Mouse (Mus musculus): Measurements from ENCODE around the gene Prrx2. TPM values are rescaled to one million over a fixed set of nuclear protein-coding genes. Genes with fewer than 3 reads are reported as not detected.

The Prrx2 gene
- 103 and 107 TPM in 2 replicates for polyA plus RNA-seq (2015; fragmentation: Nextera tagmentation; extraction: Ambion mirVana)

DNA sequence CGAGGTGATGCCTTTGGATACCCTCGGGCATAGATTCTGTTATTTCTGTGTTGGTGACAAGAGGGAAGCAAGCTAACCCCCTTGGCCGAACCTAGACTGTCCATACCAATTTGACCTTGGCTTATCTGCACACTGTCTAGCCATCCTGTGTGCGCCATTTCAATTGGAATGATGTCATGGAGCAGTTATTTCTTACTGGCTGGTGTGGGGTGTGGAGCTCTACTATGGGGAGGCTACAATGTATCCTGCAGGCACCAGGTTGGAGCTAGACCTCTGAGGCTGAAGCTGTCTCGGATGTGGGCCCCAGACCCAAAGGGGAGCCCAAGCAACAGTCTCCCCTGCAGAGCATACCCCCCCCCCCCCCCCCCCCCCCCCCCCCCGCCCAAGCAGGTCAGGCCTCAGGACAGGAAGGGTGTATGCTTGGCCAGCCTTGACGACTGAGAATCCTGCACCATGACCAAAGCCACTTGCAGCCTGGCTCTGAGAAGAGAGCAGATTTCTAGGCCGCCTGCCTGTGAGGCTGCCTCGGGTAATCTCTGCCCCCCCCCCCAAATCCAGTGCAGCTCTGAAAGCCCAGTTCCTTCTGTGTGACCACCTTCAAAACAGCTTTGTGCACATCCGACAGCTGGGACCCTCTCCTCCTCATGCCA lies at the start of gene Prrx2:
Prrx2 (plus strand) TSS at position 600 of the 650 bp plus-strand sequence.
- 31% methylated on average over 9 of the region's 10 CpGs for WGBS
- Histone ChIP-seq H3K9me3 (no peaks in the 10 kb centered on the region), H3K4me2 (peak within 1 kb of the TSS; percentile 46), H3K9ac (peak within 1 kb of the TSS; percentile 36; the same call in 1 of the 2 replicates), H3K27ac (peak within 1 kb of the TSS; percentile 97), H3K4me1 (peaks cover 59% of the 10 kb centered on the region), H3K27me3 (no peaks in the 10 kb centered on the region), H3K4me3 (no peak within 1 kb of the TSS), H3K36me3 (no peaks in the 10 kb centered on the region)
- ATAC-seq (ENCODE audit: insufficient number of reproducible peaks, insufficient read depth, low FRiP score, low TSS enrichment, low read depth), result 0 out of 2 replicates have a peak, but pooled peaks have one; percentile 21

DNA sequence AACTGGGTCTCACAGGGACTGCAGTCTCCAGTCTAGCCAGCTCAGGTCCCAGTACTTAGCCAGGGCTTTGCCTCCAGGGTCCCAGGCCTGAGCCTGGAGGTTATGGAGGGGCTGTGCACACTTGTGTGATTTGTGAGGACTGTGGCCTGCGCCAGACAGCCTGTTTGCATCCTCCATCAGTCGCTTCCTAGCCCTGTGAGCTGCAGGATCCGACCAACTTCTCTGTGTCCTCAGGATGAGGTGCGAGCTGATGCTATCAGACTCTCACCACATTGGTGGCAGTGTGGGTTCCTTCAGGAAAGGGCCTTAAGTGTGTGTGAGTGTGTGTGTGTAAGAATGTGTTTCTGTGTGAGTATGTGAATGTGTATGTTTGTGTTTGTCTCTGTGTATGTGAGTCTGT lies 47.3 kb upstream of the Prrx2 start:
- Histone ChIP-seq H3K4me2 (no peak overlapping the region), H3K27ac (peak overlapping the region; percentile 65), H3K27me3 (no peaks in the 10 kb centered on the region), H3K4me1 (peaks cover 50% of the 10 kb centered on the region), H3K9me3 (no peaks in the 10 kb centered on the region), H3K9ac (peak overlapping the region; percentile 49), H3K4me3 (no peak overlapping the region), H3K36me3 (no peaks in the 10 kb centered on the region)
- ATAC-seq (ENCODE audit: insufficient number of reproducible peaks, insufficient read depth, low FRiP score, low TSS enrichment, low read depth), result no peak
- 52% methylated on average over 4 of the region's 4 CpGs for WGBS

DNA sequence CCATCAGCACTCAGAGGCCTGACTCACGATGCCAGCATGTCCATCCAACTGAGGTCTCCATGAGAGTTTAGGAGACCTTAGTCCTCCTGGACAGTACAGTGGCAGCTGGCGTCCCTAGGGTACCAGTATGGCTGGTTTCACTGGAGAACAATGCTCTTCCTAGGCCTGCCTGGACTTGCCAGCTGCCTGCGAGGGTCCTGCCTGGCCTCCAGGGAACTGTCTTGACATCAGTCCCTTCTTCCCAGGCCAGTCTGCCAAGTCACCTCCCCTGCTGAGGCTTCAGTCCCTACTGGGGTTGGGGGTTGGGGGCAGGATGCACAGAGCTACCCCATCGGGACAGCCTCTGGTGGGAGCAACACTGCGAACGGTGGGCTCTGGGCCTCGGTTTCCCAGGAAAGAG lies 42.7 kb upstream of the Prrx2 start:
- Histone ChIP-seq H3K27ac (no peak overlapping the region; the same call in 1 of the 2 replicates), H3K9ac (no peak overlapping the region), H3K36me3 (no peaks in the 10 kb centered on the region), H3K4me1 (peaks cover 40% of the 10 kb centered on the region), H3K9me3 (no peaks in the 10 kb centered on the region), H3K4me3 (no peak overlapping the region), H3K4me2 (no peak overlapping the region), H3K27me3 (no peaks in the 10 kb centered on the region)
- WGBS, result 85% methylated on average over 7 of the region's 7 CpGs
- no peak for ATAC-seq (ENCODE audit: insufficient number of reproducible peaks, insufficient read depth, low FRiP score, low TSS enrichment, low read depth)

DNA sequence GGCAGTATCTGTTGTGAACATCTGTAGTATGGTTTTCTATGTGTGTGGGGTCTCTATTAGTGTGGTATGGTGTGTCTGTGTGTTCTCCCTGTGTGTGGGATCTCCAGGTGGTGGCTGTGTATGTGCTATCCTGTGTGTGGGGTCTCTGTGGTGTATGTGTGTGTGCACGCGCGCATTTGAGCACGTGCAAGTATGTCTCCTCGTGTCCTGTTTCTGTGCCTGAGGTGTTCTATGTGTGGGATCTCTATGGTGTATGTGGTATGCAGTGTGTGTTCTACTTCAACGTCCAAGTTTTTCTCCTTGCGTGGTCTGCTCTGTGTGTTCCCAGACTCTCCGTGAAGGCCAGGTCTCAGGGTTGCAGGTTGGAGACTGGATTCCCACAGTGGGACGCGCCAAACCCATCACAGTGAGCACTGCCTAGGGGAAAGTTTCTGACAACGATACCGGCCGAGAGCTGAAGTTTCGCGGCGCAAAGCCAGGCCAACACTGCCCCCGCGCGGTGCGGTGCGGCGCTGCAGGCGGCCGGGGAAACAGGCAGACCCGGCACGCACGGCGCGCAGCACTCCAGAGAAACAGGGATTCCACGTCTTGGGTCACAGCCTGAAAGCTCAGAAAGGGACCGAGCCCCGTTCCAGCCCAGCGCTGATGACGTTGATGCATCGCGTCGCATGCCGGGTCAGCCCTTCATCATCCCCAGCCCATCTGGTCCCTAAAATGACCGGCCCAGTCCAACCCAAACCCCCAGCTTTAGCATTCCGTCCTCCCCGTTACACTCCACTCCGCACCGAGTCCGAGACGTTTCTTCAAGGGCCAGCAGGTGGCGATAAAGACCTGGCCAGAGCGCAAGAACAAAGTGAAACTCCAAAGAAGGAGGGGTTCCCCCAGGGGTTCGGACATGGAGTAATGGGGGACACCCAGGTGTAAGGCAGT lies 40.3 kb upstream of the Prrx2 start:
- H3K4me3 ChIP-seq, result peak overlapping the region; percentile 47
- peak overlapping the region; percentile 86 for H3K27ac ChIP-seq
- no peaks in the 10 kb centered on the region for H3K36me3 ChIP-seq
- peak overlapping the region; percentile 70 for H3K4me2 ChIP-seq
- 3% methylated on average over 48 of the region's 48 CpGs for WGBS
- H3K9ac ChIP-seq, result peak overlapping the region; percentile 78
- peak; percentile 63 for ATAC-seq (ENCODE audit: insufficient number of reproducible peaks, insufficient read depth, low FRiP score, low TSS enrichment, low read depth)
- peaks cover 39% of the 10 kb centered on the region for H3K4me1 ChIP-seq
- H3K9me3 ChIP-seq, result no peaks in the 10 kb centered on the region
- no peaks in the 10 kb centered on the region for H3K27me3 ChIP-seq

DNA sequence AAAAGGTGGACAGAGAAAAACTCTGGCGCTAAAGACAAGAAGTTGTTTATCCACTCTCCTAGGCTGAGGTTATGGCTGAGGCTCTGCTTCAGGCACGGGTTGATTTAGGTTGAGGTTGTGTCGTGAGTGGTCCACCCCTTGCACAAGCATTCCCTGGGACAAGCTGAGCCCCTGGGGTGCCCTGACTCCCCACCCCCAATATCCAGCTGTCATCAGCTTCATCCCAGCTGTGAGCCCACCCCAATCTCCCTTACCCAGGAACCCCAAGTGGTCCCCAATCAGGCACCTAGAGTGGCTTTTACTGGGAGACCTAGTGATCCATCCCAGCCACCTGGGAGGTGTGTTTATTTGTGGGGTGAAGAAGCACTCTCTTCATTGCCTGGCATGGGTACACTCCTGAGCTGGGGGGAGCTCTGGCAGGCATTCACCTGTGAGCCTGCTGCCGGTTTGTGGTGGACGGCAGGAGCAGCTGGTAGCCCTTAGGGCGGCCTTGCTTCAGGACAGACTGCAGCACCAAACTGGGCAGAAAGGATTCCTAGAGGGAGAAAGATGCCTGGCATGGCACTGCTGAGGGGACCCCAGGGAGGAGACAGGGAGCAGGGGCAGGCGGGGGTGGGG lies 39.4 kb upstream of the Prrx2 start:
- no peak for ATAC-seq (ENCODE audit: insufficient number of reproducible peaks, insufficient read depth, low FRiP score, low TSS enrichment, low read depth)
- WGBS, result 59% methylated on average over 7 of the region's 7 CpGs
- H3K9ac ChIP-seq, result peak overlapping the region; percentile 63; the same call in 1 of the 2 replicates

DNA sequence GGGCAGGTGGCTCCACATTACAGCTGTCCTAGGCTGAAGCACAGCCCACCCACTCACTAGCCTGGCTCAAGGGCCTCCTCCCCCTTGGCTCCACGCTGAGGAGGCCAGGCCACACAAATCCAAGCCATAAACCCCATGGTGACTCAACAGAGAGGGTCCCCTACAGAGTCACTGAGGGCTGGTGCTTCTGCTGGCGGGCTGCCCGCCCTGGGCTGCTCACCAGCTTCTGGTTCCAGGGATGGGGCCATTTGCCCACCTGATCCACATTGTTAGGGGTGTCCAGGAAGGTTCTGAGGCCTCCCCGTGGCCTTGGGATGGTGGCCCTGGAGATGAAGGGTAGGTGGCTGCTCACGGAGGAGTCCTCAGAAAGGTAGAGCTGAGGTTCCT lies 38.9 kb upstream of the Prrx2 start:
- Histone ChIP-seq H3K4me3 (peak overlapping the region; percentile 31; the same call in 1 of the 2 replicates), H3K9me3 (no peaks in the 10 kb centered on the region), H3K9ac (peak overlapping the region; percentile 63), H3K36me3 (no peaks in the 10 kb centered on the region), H3K27ac (peak overlapping the region; percentile 77), H3K4me2 (peak overlapping the region; percentile 57), H3K27me3 (peaks cover 14% of the 10 kb centered on the region; the same call in 1 of the 2 replicates), H3K4me1 (peaks cover 44% of the 10 kb centered on the region)
- no peak for ATAC-seq (ENCODE audit: insufficient number of reproducible peaks, insufficient read depth, low FRiP score, low TSS enrichment, low read depth)
- WGBS, result 57% methylated on average over 5 of the region's 5 CpGs

More for the DNA sequence above, 39.4 kb upstream of the Prrx2 start:
- Histone ChIP-seq H3K27me3 (peaks cover 8% of the 10 kb centered on the region; the same call in 1 of the 2 replicates), H3K27ac (peak overlapping the region; percentile 86; the same call in 1 of the 2 replicates), H3K4me3 (no peak overlapping the region; the same call in 1 of the 2 replicates), H3K9me3 (no peaks in the 10 kb centered on the region), H3K4me2 (peak overlapping the region; percentile 70), H3K4me1 (peaks cover 39% of the 10 kb centered on the region), H3K36me3 (no peaks in the 10 kb centered on the region)

DNA sequence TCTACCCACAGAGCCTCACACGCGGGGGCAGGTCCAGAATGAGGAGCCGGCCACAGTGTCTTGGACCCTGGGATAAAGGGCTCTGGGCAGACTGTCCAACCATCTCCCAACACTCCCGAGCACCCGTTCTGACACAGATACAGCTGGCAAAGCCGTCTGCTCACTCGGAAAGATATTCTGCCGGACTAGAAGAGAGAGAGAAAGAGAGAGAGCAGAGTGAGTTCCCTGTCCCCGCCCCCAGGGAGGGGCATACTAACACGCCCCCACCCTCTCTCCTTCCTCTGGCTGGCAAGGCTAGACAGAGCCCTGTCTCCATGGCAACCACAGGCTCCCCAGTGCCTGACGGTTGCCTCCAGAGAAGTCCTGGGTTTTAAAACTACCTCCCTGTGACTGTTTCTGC lies 38.4 kb upstream of the Prrx2 start:
- no peaks in the 10 kb centered on the region for H3K9me3 ChIP-seq
- H3K36me3 ChIP-seq, result no peaks in the 10 kb centered on the region
- H3K4me3 ChIP-seq, result peak overlapping the region; percentile 31
- peaks cover 48% of the 10 kb centered on the region for H3K4me1 ChIP-seq
- WGBS, result 5% methylated on average over 11 of the region's 11 CpGs
- H3K27me3 ChIP-seq, result peaks cover 19% of the 10 kb centered on the region
- peak overlapping the region; percentile 57 for H3K4me2 ChIP-seq
- peak; percentile 68 for ATAC-seq (ENCODE audit: insufficient number of reproducible peaks, insufficient read depth, low FRiP score, low TSS enrichment, low read depth)
- peak overlapping the region; percentile 77 for H3K27ac ChIP-seq
- peak overlapping the region; percentile 63 for H3K9ac ChIP-seq

DNA sequence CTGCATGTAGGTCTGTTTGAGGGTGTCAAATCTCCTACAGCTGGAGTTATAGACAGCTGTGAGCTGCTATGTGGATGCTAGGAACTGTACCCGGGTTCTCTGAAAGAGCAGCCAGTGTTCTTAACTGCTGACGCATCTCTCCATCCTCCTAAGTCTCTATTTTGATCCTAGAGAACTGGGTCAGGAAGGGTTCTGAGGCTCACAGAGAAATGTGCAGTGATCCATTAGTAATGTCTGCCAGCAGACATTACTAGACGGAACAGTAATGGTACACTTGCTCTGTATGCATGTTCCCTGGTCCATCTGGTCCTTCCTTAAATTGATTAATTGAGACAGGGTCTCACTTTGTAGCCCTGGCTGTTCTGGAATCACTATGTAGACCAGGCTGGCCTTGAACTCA lies 35.3 kb upstream of the Prrx2 start:
- Histone ChIP-seq H3K27me3 (peaks cover 43% of the 10 kb centered on the region), H3K9me3 (no peaks in the 10 kb centered on the region), H3K4me1 (peaks cover 45% of the 10 kb centered on the region), H3K4me3 (no peak overlapping the region), H3K4me2 (no peak overlapping the region), H3K9ac (no peak overlapping the region), H3K36me3 (no peaks in the 10 kb centered on the region), H3K27ac (no peak overlapping the region)
- no peak for ATAC-seq (ENCODE audit: insufficient number of reproducible peaks, insufficient read depth, low FRiP score, low TSS enrichment, low read depth)
- 78% methylated on average over 3 of the region's 3 CpGs for WGBS

DNA sequence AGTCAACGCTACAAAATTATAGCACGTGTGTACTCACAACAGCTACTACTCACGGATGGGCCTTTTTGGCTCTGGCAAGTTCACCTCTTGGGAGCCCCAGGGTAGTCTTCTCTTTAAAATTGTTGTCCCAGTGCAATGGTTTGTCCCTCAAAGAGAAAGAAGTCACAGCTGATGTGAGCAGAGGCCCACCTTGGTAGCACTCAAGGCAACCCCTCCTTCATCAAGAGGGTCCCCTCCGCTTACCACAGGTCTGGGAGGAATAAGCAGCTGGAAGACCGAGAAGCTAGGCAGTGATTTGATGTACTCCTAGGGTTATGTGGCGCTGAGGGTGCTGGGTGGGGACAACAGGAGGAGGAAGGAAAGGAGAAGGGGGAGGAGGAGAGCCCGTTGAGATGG lies 34.1 kb upstream of the Prrx2 start:
- H3K36me3 ChIP-seq, result no peaks in the 10 kb centered on the region
- H3K9ac ChIP-seq, result peak overlapping the region; percentile 77
- no peaks in the 10 kb centered on the region for H3K9me3 ChIP-seq
- H3K4me1 ChIP-seq, result peaks cover 37% of the 10 kb centered on the region
- no peak for ATAC-seq (ENCODE audit: insufficient number of reproducible peaks, insufficient read depth, low FRiP score, low TSS enrichment, low read depth)
- 27% methylated on average over 7 of the region's 7 CpGs for WGBS
- H3K4me3 ChIP-seq, result peak overlapping the region; percentile 54
- H3K27ac ChIP-seq, result no peak overlapping the region; the same call in 1 of the 2 replicates
- peak overlapping the region; percentile 98 for H3K4me2 ChIP-seq
- H3K27me3 ChIP-seq, result peaks cover 43% of the 10 kb centered on the region

DNA sequence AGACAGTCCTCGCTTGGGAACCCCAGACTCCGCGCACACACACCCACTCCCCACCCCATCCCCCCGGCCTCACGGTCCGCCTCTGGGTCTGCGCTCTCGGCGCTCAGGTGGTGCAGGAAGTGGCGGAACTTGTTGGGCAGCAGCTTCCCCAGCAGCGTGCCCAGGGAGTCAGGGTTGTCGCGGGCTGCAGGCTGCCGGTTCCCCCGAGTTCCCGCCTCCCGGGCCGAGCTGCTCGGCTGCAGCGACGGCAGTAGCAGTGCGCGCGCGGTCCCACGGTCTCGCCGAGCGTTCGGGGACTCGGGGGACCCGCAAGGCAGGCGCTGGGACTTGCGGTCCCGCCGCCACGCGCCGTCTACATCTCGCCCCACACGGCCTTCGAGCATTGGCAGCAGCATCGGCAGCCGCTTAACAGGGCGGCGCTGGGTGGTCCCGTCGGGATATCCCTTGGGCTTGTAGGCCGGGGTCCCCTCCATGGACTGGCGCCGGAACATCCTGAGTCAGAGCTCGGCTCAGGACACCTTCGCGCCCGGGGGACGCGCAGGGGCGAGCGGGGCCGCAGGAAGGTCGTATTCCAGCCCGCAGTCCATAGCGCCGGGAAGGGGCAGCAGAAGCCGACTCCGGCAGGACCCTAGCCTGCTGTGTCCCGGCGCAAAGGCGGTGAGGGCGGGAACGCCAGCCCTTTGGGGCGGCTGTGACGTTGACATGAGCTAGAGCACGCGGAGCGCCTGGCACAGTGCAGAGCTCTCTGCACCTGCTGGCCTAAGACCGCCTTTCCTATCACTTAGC lies 33.5 kb upstream of the Prrx2 start:
- Histone ChIP-seq H3K4me3 (peak overlapping the region; percentile 54), H3K27ac (no peak overlapping the region; the same call in 1 of the 2 replicates), H3K4me2 (peak overlapping the region; percentile 98), H3K9ac (peak overlapping the region; percentile 77), H3K27me3 (peaks cover 43% of the 10 kb centered on the region), H3K36me3 (no peaks in the 10 kb centered on the region), H3K9me3 (no peaks in the 10 kb centered on the region), H3K4me1 (peaks cover 31% of the 10 kb centered on the region)
- peak; percentile 50; the same call in 1 of the 2 replicates for ATAC-seq (ENCODE audit: insufficient number of reproducible peaks, insufficient read depth, low FRiP score, low TSS enrichment, low read depth)
- under 1% methylated on average over 77 of the region's 77 CpGs for WGBS

Data from embryonic facial prominence, embryonic 13.5 days (tissue).